Mouse (Mus musculus) kidney, adult 2 months (tissue): ENCODE measurements around the gene Rabepk.

Experiments
- CTCF ChIP-seq: fragments of 200-500 bp; conservative IDR thresholded peaks from 2 replicates; pipeline ENCODE4 v1.5.1; 2011; ENCODE audit warnings: low read depth, mild to moderate bottlenecking, control low read depth, low read length, moderate library complexity, mixed read lengths; ENCODE audit not compliant: insufficient read depth, insufficient read length
- POLR2A ChIP-seq: fragments of 200-500 bp; IDR thresholded peaks from one replicate; pipeline ENCODE4 v1.6.1; 2011; ENCODE audit warnings: low read depth, low read length, control low read depth

GRCm38 (mm10) chr2:34742675-34743074 is 57.0 kb downstream of the Rabepk start:
- TF ChIP-seq CTCF (no peak), POLR2A (no peak)
